Mouse (Mus musculus) monocyte, adult 5-6 weeks (primary cell): ENCODE data around the gene Cdt1. TPM values are rescaled to one million over a fixed set of nuclear protein-coding genes. Genes with fewer than 3 reads are reported as not detected.
A peak's percentile ranks its signal among the peaks of the same experiment; 100 is the strongest.

Experiments
- ATAC-seq: fragments of 153-309, 156-312 bp; replicated peaks from 2 replicates; pipeline ENCODE4 v1.8.0; 2017; ENCODE audit warnings: mild to moderate bottlenecking; ENCODE audit not compliant: low TSS enrichment, insufficient number of reproducible peaks, severe bottlenecking, poor library complexity, low FRiP score
- total RNA-seq: library from RNA; stranded (forward); fragments of 200-1000, 200-491, 200-594 nt; gene quantifications from 3 replicates; pipeline ENCODE4 v1.2.3, GENCODE M21; 2017

Gene Cdt1
- total RNA-seq, 1 experiment from 2014 or later: 11.1 TPM

- no peak for ATAC-seq
Measured at GRCm38 (mm10) chr8:122593783-122594507, 26.1 kb downstream of the Cdt1 start.

- no peak for ATAC-seq
Measured at GRCm38 (mm10) chr8:122596031-122596430, 28.2 kb downstream of the Cdt1 start.

GRCm38 (mm10) chr8:122600666-122601065 lies 32.9 kb downstream of the Cdt1 start:
- ATAC-seq: no peak

- no peak for ATAC-seq
Measured at GRCm38 (mm10) chr8:122604640-122605039, 36.8 kb downstream of the Cdt1 start.

GRCm38 (mm10) chr8:122605367-122605766 lies 37.6 kb downstream of the Cdt1 start:
- ATAC-seq: peak; percentile 34; the same call in 1 of the 2 replicates

- ATAC-seq: no peak
Measured at GRCm38 (mm10) chr8:122606810-122607209, 39.0 kb downstream of the Cdt1 start.

GRCm38 (mm10) chr8:122610209-122610608 lies 42.4 kb downstream of the Cdt1 start:
- no peak for ATAC-seq

- ATAC-seq: peak; percentile 5; the same call in 1 of the 2 replicates
Measured at GRCm38 (mm10) chr8:122610612-122611277, 42.9 kb downstream of the Cdt1 start.

- ATAC-seq: peak; percentile 98
Measured at GRCm38 (mm10) chr8:122611295-122612133, 43.7 kb downstream of the Cdt1 start, which contains the start of the genes Galns and Trappc2l. Galns (minus strand) TSS chr8:122611463. Trappc2l (plus strand) TSS chr8:122611640.

GRCm38 (mm10) chr8:122616181-122616905 lies 48.5 kb downstream of the Cdt1 start:
- ATAC-seq: no peak

GRCm38 (mm10) chr8:122617947-122618546 lies 50.2 kb downstream of the Cdt1 start:
- ATAC-seq: 0 out of 2 replicates have a peak, but pooled peaks have one; percentile 48

GRCm38 (mm10) chr8:122618660-122619378 lies 51.0 kb downstream of the Cdt1 start:
- ATAC-seq: no peak

- no peak for ATAC-seq
Measured at GRCm38 (mm10) chr8:122620446-122620845, 52.6 kb downstream of the Cdt1 start.

- no peak for ATAC-seq
Measured at GRCm38 (mm10) chr8:122622727-122623126, 54.9 kb downstream of the Cdt1 start, which contains the start of gene Pabpn1l. Pabpn1l (minus strand) TSS chr8:122622739.
